Mouse (Mus musculus) limb, embryonic 13.5 days (tissue): ENCODE measurements around the gene Foxr1. TPM values are rescaled to one million over a fixed set of nuclear protein-coding genes. Genes with fewer than 3 reads are reported as not detected.
"Not testable (repeated sequence)": the region's sequence is repeated elsewhere in the genome, so short reads cannot be mapped to it uniquely, and the experiment has no call there.

Source experiments
- ATAC-seq: fragments of 200-750 bp; cut with Nextera tagmentation; 2 replicates; pipeline ENCODE4 v1.8.0; 2017; ENCODE audit warnings: low read depth, moderate number of reproducible peaks, moderate TSS enrichment; ENCODE audit not compliant: low FRiP score
- H3K27ac ChIP-seq: fragments of 300-500 bp; sonication (generic); 2 replicates; pipeline ENCODE4 v1.5.1; 2015; ENCODE audit warnings: inconsistent platforms, mild to moderate bottlenecking, moderate library complexity
- H3K27me3 ChIP-seq: fragments of 300-500 bp; sonication (generic); 2 replicates; pipeline ENCODE4 v1.6.1; 2015; ENCODE audit warnings: mild to moderate bottlenecking, inconsistent platforms
- H3K36me3 ChIP-seq: fragments of 300-500 bp; sonication (generic); 2 replicates; pipeline ENCODE4 v1.6.1; 2015; ENCODE audit warnings: inconsistent platforms, mild to moderate bottlenecking, moderate library complexity
- H3K4me1 ChIP-seq: fragments of 300-500 bp; sonication (generic); 2 replicates; pipeline ENCODE4 v1.6.1; 2015; ENCODE audit warnings: inconsistent platforms
- H3K4me2 ChIP-seq: fragments of 300-500 bp; sonication (generic); replicated peaks from 2 replicates; pipeline ENCODE4 v1.6.1; 2015; ENCODE audit warnings: inconsistent platforms, mild to moderate bottlenecking, moderate library complexity
- H3K4me3 ChIP-seq: fragments of 300-500 bp; sonication (generic); 2 replicates; pipeline ENCODE4 v1.5.1; 2015; ENCODE audit warnings: moderate library complexity, mild to moderate bottlenecking, inconsistent platforms
- H3K9ac ChIP-seq: fragments of 300-500 bp; sonication (generic); 2 replicates; pipeline ENCODE4 v1.6.1; 2015; ENCODE audit warnings: mild to moderate bottlenecking, inconsistent platforms
- H3K9me3 ChIP-seq: fragments of 300-500 bp; sonication (generic); 2 replicates; pipeline ENCODE4 v1.6.1; 2016; ENCODE audit warnings: inconsistent platforms
- WGBS: fragments of 180-500 bp; shearing (Covaris S2); methylation state at CpG from one replicate; pipeline ENCODE4 v1.1.7; 2015; 5-methylcytosine and 5-hydroxymethylcytosine counted together
- polyA plus RNA-seq: library from polyadenylated mRNA; unstranded; fragments of >200 nt; fragmentation: Nextera tagmentation; extraction: Ambion mirVana; gene quantifications from 2 replicates; pipeline ENCODE4 v1.2.1, GENCODE M21; 2015

The Foxr1 gene
- polyA plus RNA-seq, 1 experiment from 2014 or later: not detected

GRCm38 (mm10) chr9:44420280-44420898 is 20.5 kb downstream of the Foxr1 start:
- Histone ChIP-seq H3K4me1 (peaks cover 11% of the 10 kb centered on the region), H3K4me3 (no peak overlapping the region), H3K9ac (no peak overlapping the region), H3K36me3 (peaks cover 10% of the 10 kb centered on the region), H3K4me2 (no peak overlapping the region), H3K27ac (no peak overlapping the region), H3K27me3 (no peaks in the 10 kb centered on the region), H3K9me3 (no peaks in the 10 kb centered on the region)
- no peak for ATAC-seq
- WGBS: 70% methylated on average over 5 of the region's 5 CpGs

GRCm38 (mm10) chr9:44419730-44420129 is 21.2 kb downstream of the Foxr1 start:
- H3K4me3 ChIP-seq, H3K9ac ChIP-seq, H3K27me3 ChIP-seq, ATAC-seq, H3K27ac ChIP-seq, H3K9me3 ChIP-seq, H3K4me2 ChIP-seq: not testable (repeated sequence)
- Histone ChIP-seq H3K36me3 (peaks cover 11% of the 10 kb centered on the region), H3K4me1 (peaks cover 11% of the 10 kb centered on the region)
- WGBS: 93% methylated on average over 9 of the region's 9 CpGs

GRCm38 (mm10) chr9:44418519-44419385 is 22.2 kb downstream of the Foxr1 start, which contains the start of gene Ccdc84:
Gene Ccdc84 (minus strand): TSS chr9:44418569.
- H3K4me2 ChIP-seq: peak within 1 kb of the TSS; percentile 87
- H3K4me1 ChIP-seq: peaks cover 11% of the 10 kb centered on the region
- peak within 1 kb of the TSS; percentile 85 for H3K4me3 ChIP-seq
- H3K36me3 ChIP-seq: peaks cover 21% of the 10 kb centered on the region
- H3K27ac ChIP-seq: peak within 1 kb of the TSS; percentile 79
- H3K9ac ChIP-seq: peak within 1 kb of the TSS; percentile 85
- ATAC-seq: no peak
- no peaks in the 10 kb centered on the region for H3K27me3 ChIP-seq
- H3K9me3 ChIP-seq: no peaks in the 10 kb centered on the region
- 75% methylated on average over 14 of the region's 14 CpGs for WGBS

GRCm38 (mm10) chr9:44417892-44418363 is 23.0 kb downstream of the Foxr1 start:
- no peaks in the 10 kb centered on the region for H3K27me3 ChIP-seq
- H3K4me3 ChIP-seq: peak overlapping the region; percentile 85
- peaks cover 28% of the 10 kb centered on the region for H3K36me3 ChIP-seq
- H3K27ac ChIP-seq: peak overlapping the region; percentile 79
- under 1% methylated on average over 38 of the region's 38 CpGs for WGBS
- peak overlapping the region; percentile 87 for H3K4me2 ChIP-seq
- H3K9me3 ChIP-seq: no peaks in the 10 kb centered on the region
- peak overlapping the region; percentile 85 for H3K9ac ChIP-seq
- peaks cover 11% of the 10 kb centered on the region for H3K4me1 ChIP-seq
- peak; percentile 89 for ATAC-seq

GRCm38 (mm10) chr9:44417156-44417891 is 23.6 kb downstream of the Foxr1 start:
- Histone ChIP-seq H3K9me3 (no peaks in the 10 kb centered on the region), H3K27me3 (no peaks in the 10 kb centered on the region), H3K4me3 (peak overlapping the region; percentile 85), H3K4me1 (peaks cover 11% of the 10 kb centered on the region), H3K27ac (peak overlapping the region; percentile 70; the same call in 1 of the 2 replicates), H3K36me3 (peaks cover 34% of the 10 kb centered on the region), H3K4me2 (peak overlapping the region; percentile 87), H3K9ac (peak overlapping the region; percentile 85)
- WGBS: 6% methylated on average over 26 of the region's 26 CpGs
- ATAC-seq: peak; percentile 65

- Histone ChIP-seq H3K4me1 (peaks cover 16% of the 10 kb centered on the region), H3K27me3 (no peaks in the 10 kb centered on the region), H3K4me3 (no peak overlapping the region), H3K9me3 (no peaks in the 10 kb centered on the region), H3K36me3 (peaks cover 71% of the 10 kb centered on the region), H3K27ac (no peak overlapping the region), H3K4me2 (no peak overlapping the region), H3K9ac (no peak overlapping the region)
- ATAC-seq: no peak
- 90% methylated on average over 2 of the region's 2 CpGs for WGBS
Measured at GRCm38 (mm10) chr9:44412781-44413180, 28.2 kb downstream of the Foxr1 start.

GRCm38 (mm10) chr9:44412306-44412705 is 28.6 kb downstream of the Foxr1 start:
- ATAC-seq: no peak
- H3K27ac ChIP-seq: no peak overlapping the region
- 84% methylated on average over 4 of the region's 4 CpGs for WGBS
- peaks cover 14% of the 10 kb centered on the region for H3K4me1 ChIP-seq
- no peaks in the 10 kb centered on the region for H3K9me3 ChIP-seq
- H3K36me3 ChIP-seq: peaks cover 71% of the 10 kb centered on the region
- H3K9ac ChIP-seq: no peak overlapping the region
- no peak overlapping the region for H3K4me3 ChIP-seq
- H3K4me2 ChIP-seq: no peak overlapping the region
- no peaks in the 10 kb centered on the region for H3K27me3 ChIP-seq

GRCm38 (mm10) chr9:44411601-44412130 is 29.3 kb downstream of the Foxr1 start:
- 81% methylated on average over 1 of the region's 1 CpGs for WGBS
- no peak overlapping the region for H3K4me2 ChIP-seq
- no peak overlapping the region for H3K4me3 ChIP-seq
- H3K27ac ChIP-seq: no peak overlapping the region
- ATAC-seq: no peak
- no peaks in the 10 kb centered on the region for H3K27me3 ChIP-seq
- peaks cover 10% of the 10 kb centered on the region for H3K4me1 ChIP-seq
- H3K9ac ChIP-seq: no peak overlapping the region
- H3K36me3 ChIP-seq: peaks cover 71% of the 10 kb centered on the region
- no peaks in the 10 kb centered on the region for H3K9me3 ChIP-seq

GRCm38 (mm10) chr9:44410647-44411336 is 30.1 kb downstream of the Foxr1 start:
- no peak overlapping the region for H3K27ac ChIP-seq
- no peak overlapping the region for H3K4me3 ChIP-seq
- peak overlapping the region; percentile 13; the same call in 1 of the 2 replicates for H3K9ac ChIP-seq
- no peaks in the 10 kb centered on the region for H3K9me3 ChIP-seq
- peaks cover 64% of the 10 kb centered on the region for H3K36me3 ChIP-seq
- WGBS: 93% methylated on average over 2 of the region's 2 CpGs
- ATAC-seq: no peak
- no peaks in the 10 kb centered on the region for H3K27me3 ChIP-seq
- H3K4me1 ChIP-seq: peaks cover 15% of the 10 kb centered on the region
- no peak overlapping the region for H3K4me2 ChIP-seq

GRCm38 (mm10) chr9:44408693-44409092 is 32.2 kb downstream of the Foxr1 start:
- peaks cover 66% of the 10 kb centered on the region for H3K36me3 ChIP-seq
- peak overlapping the region; percentile 85 for H3K4me3 ChIP-seq
- H3K27me3 ChIP-seq, H3K9me3 ChIP-seq, H3K9ac ChIP-seq, ATAC-seq, H3K27ac ChIP-seq: not testable (repeated sequence)
- peak overlapping the region; percentile 81 for H3K4me2 ChIP-seq
- 86% methylated on average over 9 of the region's 9 CpGs for WGBS
- peaks cover 18% of the 10 kb centered on the region for H3K4me1 ChIP-seq

GRCm38 (mm10) chr9:44407752-44408097 is 33.2 kb downstream of the Foxr1 start:
- H3K27ac ChIP-seq: peak overlapping the region; percentile 96
- peak; percentile 20; the same call in 1 of the 2 replicates for ATAC-seq
- WGBS: under 1% methylated on average over 24 of the region's 24 CpGs

More at GRCm38 (mm10) chr9:44407752-44408097, 33.2 kb downstream of the Foxr1 start:
- H3K36me3 ChIP-seq: peaks cover 66% of the 10 kb centered on the region
- H3K9me3 ChIP-seq: no peaks in the 10 kb centered on the region
- H3K9ac ChIP-seq: peak overlapping the region; percentile 91
- H3K4me2 ChIP-seq: peak overlapping the region; percentile 81
- H3K4me3 ChIP-seq: peak overlapping the region; percentile 85
- H3K27me3 ChIP-seq: no peaks in the 10 kb centered on the region
- H3K4me1 ChIP-seq: peaks cover 18% of the 10 kb centered on the region
